Comparison of ENCODE assay signal across 30 mouse cellular contexts in genomic region chrX:104114596-104114995, GRCm38 (mm10).
DNase-seq lines count a peak whose midpoint lies in the region; ATAC-seq and TF ChIP-seq lines count a peak whose summit lies in the region.
"Had no signal": no experiment of that assay in that cellular context is flagged by ENCODE, and none has a peak within 500 bp of the region (broad histone marks: within the 10 kb centered on the region; RNA-seq: fewer than 3 reads in every experiment).

No protein-coding gene starts in this region.

- dilution Hi-C loops in CH12.LX (cut with MboI; ENCODE audit: extremely low pct_ligation_motif_present, extremely low pct_unique_long_range_greater_than_20kb, low sequenced_read_pairs), result no loop called here

- H3K27me3 ChIP-seq in CH12.LX (replicated peaks) (no peaks in the 10 kb centered on the region), Patski (peaks cover 58% of the 10 kb centered on the region)
- no peaks in the 10 kb centered on the region for H3K27me3 ChIP-seq in liver, postnatal 0 days (ENCODE audit: insufficient read depth, low read length)
- H3K27me3 ChIP-seq: embryonic facial prominence, embryonic 15.5 days; heart, embryonic 15.5 days; intestine, embryonic 15.5 days; limb, embryonic 15.5 days; liver, embryonic 13.5 days; midbrain, embryonic 15.5 days; neural tube, embryonic 12.5 days had no signal

- intact Hi-C loops in left cerebral cortex, adult 2 months (cut with DNase I), result no loop called here

- ATAC-seq in Patski, result no peak
- ATAC-seq in liver, postnatal 0 days, result no peak
- ATAC-seq: forebrain, postnatal 0 days; hindbrain, postnatal 0 days; intestine, embryonic 15.5 days; midbrain, embryonic 15.5 days had no signal

- H3K4me3 ChIP-seq in left cerebral cortex, adult 2 months, result no peak overlapping the region
- H3K4me3 ChIP-seq in CH12.LX (replicated peaks in 1 of 3; ENCODE audit: low read depth in 2 of 3, low read length in 2 of 3, poor library complexity in 1 of 3), result no peak overlapping the region
- no peak overlapping the region for H3K4me3 ChIP-seq in liver, postnatal 0 days (ENCODE audit: low read depth, low read length)
- H3K4me3 ChIP-seq: embryonic facial prominence, embryonic 10.5 days; embryonic facial prominence, embryonic 15.5 days; forebrain, embryonic 12.5 days; heart, embryonic 15.5 days; hindbrain, embryonic 12.5 days; intestine, embryonic 15.5 days; limb, embryonic 10.5 days; limb, embryonic 15.5 days; liver, embryonic 13.5 days; midbrain, embryonic 15.5 days; neural tube, embryonic 12.5 days had no signal

- no peaks in the 10 kb centered on the region for H3K4me1 ChIP-seq in CH12.LX (ENCODE audit: control insufficient read depth in 1 of 2, insufficient read depth in 2 of 2)
- H3K4me1 ChIP-seq in liver, postnatal 0 days (ENCODE audit: insufficient read depth), result no peaks in the 10 kb centered on the region
- H3K4me1 ChIP-seq: embryonic facial prominence, embryonic 10.5 days; embryonic facial prominence, embryonic 15.5 days; forebrain, embryonic 12.5 days; heart, embryonic 15.5 days; hindbrain, embryonic 12.5 days; intestine, embryonic 15.5 days; limb, embryonic 10.5 days; limb, embryonic 15.5 days; liver, embryonic 13.5 days; midbrain, embryonic 15.5 days; neural tube, embryonic 12.5 days had no signal

- no peak for DNase-seq in left cerebral cortex, adult 2 months (ENCODE audit: extremely low spot score in 1 of 2, low spot score in 2 of 2)
- no peak for DNase-seq in left cerebral cortex, adult 9 months (ENCODE audit: low spot score in 2 of 2)
- peak; percentile 20 for DNase-seq in 3T3-L1 (ENCODE audit: low read depth, low spot score)
- peak; percentile 11 for DNase-seq in CH12.LX (ENCODE audit: extremely low read depth)
- no peak for DNase-seq in Patski (ENCODE audit: low read depth, low spot score)
- no peak for DNase-seq in liver, postnatal 0 days
- DNase-seq in thymus, postnatal 36 days, result no peak
- no peak for DNase-seq in frontal cortex, postnatal 25 days (ENCODE audit: low spot score in 2 of 2)
- DNase-seq: adrenal gland, postnatal 25 days; cerebellum, adult 18-20 months; cerebellum, postnatal 10 days; forebrain, postnatal 0 days; gastrocnemius, postnatal 10 days; heart, postnatal 36 days; kidney, adult 2 months; kidney, postnatal 10 days; liver, embryonic 13.5 days; lung, embryonic 14.5 days; right cerebral cortex, postnatal 4 days had no signal

- no peak overlapping the region for H3K27ac ChIP-seq in left cerebral cortex, adult 2 months
- H3K27ac ChIP-seq in CH12.LX (ENCODE audit: insufficient read depth, low read depth), result no peak overlapping the region
- no peak overlapping the region for H3K27ac ChIP-seq in liver, postnatal 0 days (ENCODE audit: low read depth)
- H3K27ac ChIP-seq: embryonic facial prominence, embryonic 10.5 days; embryonic facial prominence, embryonic 15.5 days; forebrain, embryonic 12.5 days; heart, embryonic 15.5 days; hindbrain, embryonic 12.5 days; hindbrain, postnatal 0 days; intestine, embryonic 15.5 days; limb, embryonic 10.5 days; limb, embryonic 15.5 days; liver, embryonic 13.5 days; midbrain, embryonic 15.5 days; neural tube, embryonic 12.5 days had no signal

- H3K9me3 ChIP-seq in CH12.LX (replicated peaks; ENCODE audit: low read length), result no peaks in the 10 kb centered on the region
- H3K9me3 ChIP-seq in liver, postnatal 0 days (ENCODE audit: low read length), result no peaks in the 10 kb centered on the region
- H3K9me3 ChIP-seq: embryonic facial prominence, embryonic 10.5 days; embryonic facial prominence, embryonic 15.5 days; forebrain, embryonic 12.5 days; heart, embryonic 15.5 days; hindbrain, embryonic 12.5 days; intestine, embryonic 15.5 days; limb, embryonic 10.5 days; limb, embryonic 15.5 days; liver, embryonic 13.5 days; midbrain, embryonic 15.5 days; neural tube, embryonic 12.5 days had no signal

- POLR2A ChIA-PET in Patski (lab: Charles Lee), result no interaction called here

- no peak for TF ChIP-seq POLR2A in CH12.LX (IDR thresholded peaks at IDR 0.05; ENCODE audit: low read depth, low read length)

- TF ChIP-seq RAD21 in CH12.LX (IDR thresholded peaks at IDR 0.05; ENCODE audit: low read depth, low read length), result no peak

- H3K9ac ChIP-seq in CH12.LX (ENCODE audit: insufficient read depth, low read depth), result no peak overlapping the region
- H3K9ac ChIP-seq in liver, postnatal 0 days (replicated peaks), result no peak overlapping the region
- H3K9ac ChIP-seq: embryonic facial prominence, embryonic 15.5 days; forebrain, embryonic 12.5 days; forebrain, postnatal 0 days; heart, embryonic 15.5 days; hindbrain, embryonic 12.5 days; intestine, embryonic 15.5 days; limb, embryonic 15.5 days; liver, embryonic 13.5 days; lung, embryonic 14.5 days; midbrain, embryonic 15.5 days; neural tube, embryonic 12.5 days had no signal

- 55% methylated on average over 4 of the region's 4 CpGs for WGBS in liver, postnatal 0 days (ENCODE audit: insufficient replicate concordance)

- TF ChIP-seq EP300 in CH12.LX (IDR thresholded peaks at IDR 0.05; ENCODE audit: low read length), result no peak
- no peak for TF ChIP-seq EP300 in liver, postnatal 0 days (IDR thresholded peaks at IDR 0.05; ENCODE audit: low read depth)

- TF ChIP-seq CTCF in left cerebral cortex, adult 2 months (IDR thresholded peaks at IDR 0.05), result peak; percentile 1; the same call in 1 of the 2 replicates
- peak in 1 of 2 experiments; percentile 32; a peak in 2 of 4 replicates for TF ChIP-seq CTCF in CH12.LX (conservative IDR thresholded peaks at IDR 0.05 in 1 of 2, IDR thresholded peaks at IDR 0.05 in 1 of 2; ENCODE audit: low read depth in 2 of 2, low read length in 2 of 2)
- TF ChIP-seq CTCF in Patski (IDR thresholded peaks at IDR 0.05), result peak; percentile 21
- TF ChIP-seq CTCF in liver, postnatal 0 days (IDR thresholded peaks at IDR 0.05; ENCODE audit: low read depth), result no peak

- H3K79me2 ChIP-seq in CH12.LX (replicated peaks; ENCODE audit: control insufficient read depth, extremely low read depth, insufficient read depth, poor library complexity, severe bottlenecking), result no peaks in the 10 kb centered on the region

- no peaks in the 10 kb centered on the region for H3K36me3 ChIP-seq in CH12.LX (replicated peaks in 1 of 2; ENCODE audit: control insufficient read depth in 1 of 2, insufficient read depth in 1 of 2, low read length in 1 of 2)
- H3K36me3 ChIP-seq in liver, postnatal 0 days (replicated peaks; ENCODE audit: insufficient read depth, low read length), result no peaks in the 10 kb centered on the region
- H3K36me3 ChIP-seq: embryonic facial prominence, embryonic 10.5 days; embryonic facial prominence, embryonic 15.5 days; forebrain, embryonic 12.5 days; heart, embryonic 15.5 days; hindbrain, embryonic 12.5 days; intestine, embryonic 15.5 days; limb, embryonic 10.5 days; limb, embryonic 15.5 days; liver, embryonic 13.5 days; midbrain, embryonic 15.5 days; neural tube, embryonic 12.5 days had no signal

- H3K4me2 ChIP-seq in CH12.LX (ENCODE audit: insufficient read depth, low read depth, poor library complexity, severe bottlenecking), result no peak overlapping the region
- H3K4me2 ChIP-seq in liver, postnatal 0 days (ENCODE audit: low read depth, low read length), result no peak overlapping the region
- H3K4me2 ChIP-seq: embryonic facial prominence, embryonic 15.5 days; forebrain, embryonic 12.5 days; heart, embryonic 15.5 days; hindbrain, embryonic 12.5 days; intestine, embryonic 15.5 days; limb, embryonic 15.5 days; liver, embryonic 13.5 days; lung, embryonic 14.5 days; midbrain, embryonic 15.5 days; neural tube, embryonic 12.5 days had no signal

- in situ Hi-C loops in CH12.LX (cut with MboI; ENCODE audit: low pct_ligation_motif_present, low pct_unique_long_range_greater_than_20kb, low sequenced_read_pairs), result no loop called here
- in situ Hi-C loops in Patski (cut with MboI; ENCODE audit: low pct_unique_long_range_greater_than_20kb), result no loop called here

- CTCF ChIA-PET in Patski (lab: Charles Lee), result no interaction called here

TF ChIP-seq in CH12.LX, 34 proteins besides CTCF, POLR2A, EP300 and RAD21:
- TF ChIP-seq JUN (IDR thresholded peaks at IDR 0.05; ENCODE audit: insufficient read depth, low read depth, low read length), result no peak
- TF ChIP-seq ZMIZ1 (IDR thresholded peaks at IDR 0.05; ENCODE audit: low read depth, low read length), result no peak
- no peak for TF ChIP-seq BHLHE40 (IDR thresholded peaks at IDR 0.05; ENCODE audit: low read depth, low read length)
- no peak for TF ChIP-seq USF1 (IDR thresholded peaks at IDR 0.05; ENCODE audit: low read depth, low read length)
- no peak for TF ChIP-seq HCFC1 (IDR thresholded peaks at IDR 0.05; ENCODE audit: low read depth, low read length)
- TF ChIP-seq POLR2AphosphoS2 (IDR thresholded peaks at IDR 0.05; ENCODE audit: low read depth, low read length), result no peak
- no peak for TF ChIP-seq ZKSCAN1 (IDR thresholded peaks at IDR 0.05; ENCODE audit: borderline replicate concordance, low read depth, low read length)
- no peak for TF ChIP-seq RCOR1 (conservative IDR thresholded peaks at IDR 0.05; ENCODE audit: low read depth, low read length)
- no peak for TF ChIP-seq ETS1 (conservative IDR thresholded peaks at IDR 0.05; ENCODE audit: low read depth, low read length)
- TF ChIP-seq MYC (IDR thresholded peaks at IDR 0.05; ENCODE audit: low read depth, low read length), result no peak

Comparison
In these comparisons a context has a peak if more than half of its experiments do, and no peak if none do; other contexts are left out.
1. DNase-seq: peak in 3T3-L1 (single experiment) and CH12.LX (single experiment); none in left cerebral cortex, adult 2 months (0 of 2), left cerebral cortex, adult 9 months (0 of 2), Patski (single experiment), liver, postnatal 0 days (single experiment), thymus, postnatal 36 days (0 of 2) and frontal cortex, postnatal 25 days (0 of 2).